Mouse (Mus musculus) ES-E14 (cell line): ENCODE measurements around the gene Eif2d. TPM values are rescaled to one million over a fixed set of nuclear protein-coding genes. Genes with fewer than 3 reads are reported as not detected.

Experiments used
- DNase-seq: peaks from one replicate; pipeline ENCODE4 v3.0.0-alpha.2; 2013; ENCODE audit warnings: low read depth, low spot score
- H3K27ac ChIP-seq: 2 replicates; pipeline ENCODE4 v1.5.1; 2012; ENCODE audit warnings: low read depth, mild to moderate bottlenecking, low read length, moderate library complexity, mixed read lengths; ENCODE audit not compliant: poor library complexity, insufficient read depth, severe bottlenecking
- H3K36me3 ChIP-seq: 2 replicates; pipeline ENCODE4 v1.6.1; 2012; ENCODE audit warnings: mild to moderate bottlenecking, low read length, moderate library complexity, mixed read lengths; ENCODE audit not compliant: control insufficient read depth, poor library complexity, insufficient read depth, severe bottlenecking
- H3K4me1 ChIP-seq, 2 experiments: fragments of 150-350 bp in 1 of 2; sonication (generic) in 1 of 2; 2 replicates each; pipeline ENCODE4 v1.6.1; 2012; ENCODE audit warnings: low read length in 2 of 2, mild to moderate bottlenecking in 1 of 2, mixed read lengths in 1 of 2; ENCODE audit not compliant: control insufficient read depth in 2 of 2, insufficient read depth in 2 of 2, poor library complexity in 1 of 2
- H3K4me3 ChIP-seq, 2 experiments: fragments of 150-350 bp in 1 of 2; sonication (generic) in 1 of 2; 2 replicates each; pipeline ENCODE4 v1.5.1; 2012; ENCODE audit warnings: low read length in 2 of 2, low read depth in 1 of 2, mild to moderate bottlenecking in 1 of 2, mixed read lengths in 1 of 2; ENCODE audit not compliant: insufficient read depth in 1 of 2, poor library complexity in 1 of 2, severe bottlenecking in 1 of 2
- H3K9ac ChIP-seq: 2 replicates; pipeline ENCODE4 v1.6.1; 2012; ENCODE audit warnings: low read depth, mild to moderate bottlenecking, low read length, mixed read lengths; ENCODE audit not compliant: poor library complexity, insufficient read depth, severe bottlenecking
- H3K9me3 ChIP-seq: fragments of 150-350 bp; sonication (generic); 2 replicates; pipeline ENCODE4 v1.6.1; 2012; ENCODE audit warnings: low read depth, mild to moderate bottlenecking, low read length; ENCODE audit not compliant: control insufficient read depth, insufficient read depth
- CHD2 ChIP-seq: IDR thresholded peaks from 2 replicates; pipeline ENCODE4 v1.6.1; 2014; ENCODE audit warnings: mild to moderate bottlenecking, low read depth, low read length, inconsistent platforms
- HCFC1 ChIP-seq: IDR thresholded peaks from 2 replicates; pipeline ENCODE4 v1.6.1; 2012; ENCODE audit warnings: low read length, inconsistent platforms, borderline replicate concordance; ENCODE audit not compliant: insufficient read depth
- MAFK ChIP-seq: IDR thresholded peaks from 2 replicates; pipeline ENCODE4 v1.6.1; 2014; ENCODE audit warnings: mild to moderate bottlenecking, low read depth, low read length, inconsistent platforms; ENCODE audit not compliant: insufficient read depth
- ZC3H11A ChIP-seq: IDR thresholded peaks from 2 replicates; pipeline ENCODE4 v1.6.1; 2012; ENCODE audit warnings: low read depth, mild to moderate bottlenecking, inconsistent platforms, low read length, borderline replicate concordance
- ZNF384 ChIP-seq: IDR thresholded peaks from 2 replicates; pipeline ENCODE4 v1.6.1; 2012; ENCODE audit warnings: low read depth, low read length, inconsistent platforms
- in situ Hi-C, 2 experiments: fragments of 600-800 bp; cut with MboI; formaldehyde crosslinking; loops; one replicate each; pipeline ENCODE4 v1.15.1; 2025; ENCODE audit warnings: low sequenced_read_pairs in 2 of 2, inconsistent platforms in 1 of 2; ENCODE audit not compliant: unreplicated experiment in 2 of 2
- total RNA-seq: library from RNA; depleted of rRNA; stranded (reverse); fragments of 300-350 nt; gene quantifications from 2 replicates; pipeline ENCODE4 v1.2.3, GENCODE M21; 2012

The Eif2d gene
- total RNA-seq, 1 experiment = 64.5 TPM

DNA sequence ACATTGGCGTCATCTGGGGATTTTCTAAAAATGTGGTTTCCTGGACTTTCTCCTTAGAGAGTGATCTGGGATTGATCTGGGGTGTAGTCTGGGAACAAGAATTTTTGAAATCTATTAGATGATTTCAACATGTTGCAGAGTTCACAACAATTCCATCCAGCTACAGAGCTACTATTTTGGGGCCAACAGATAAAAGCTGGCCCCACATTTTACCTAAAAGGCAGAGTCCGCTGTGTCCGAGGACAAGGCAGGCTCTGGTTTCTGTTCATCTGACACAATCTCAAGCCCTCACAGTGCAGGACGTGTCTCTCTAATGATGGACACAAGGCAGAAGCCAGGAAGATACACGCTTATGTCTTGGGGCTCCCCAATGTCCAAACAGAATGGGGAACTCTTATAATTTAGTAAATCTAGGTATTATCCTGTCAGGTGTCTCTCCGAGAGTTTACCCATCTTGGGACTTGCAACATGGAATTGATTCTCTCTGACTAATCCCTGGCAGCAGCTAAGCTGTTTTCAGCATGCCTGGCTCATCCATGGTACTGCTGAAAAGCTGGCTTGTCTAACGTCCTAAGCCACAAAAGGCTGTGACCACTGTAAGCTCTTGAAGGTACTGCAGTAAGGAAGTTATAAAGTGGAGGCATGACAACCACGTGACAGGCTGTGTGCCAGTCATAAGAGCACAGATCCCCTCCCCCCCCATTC lies 32.1 kb downstream of the Eif2d start:
- in situ Hi-C loops = no loop called here
- TF ChIP-seq MAFK (no peak), ZNF384 (no peak), HCFC1 (no peak), ZC3H11A (no peak), CHD2 (no peak)
- no peak overlapping the region for H3K27ac ChIP-seq
- no peak for DNase-seq
- H3K4me3 ChIP-seq = no peak overlapping the region
- H3K36me3 ChIP-seq = no peaks in the 10 kb centered on the region
- H3K9me3 ChIP-seq = no peaks in the 10 kb centered on the region
- H3K4me1 ChIP-seq = no peaks in the 10 kb centered on the region
- no peak overlapping the region for H3K9ac ChIP-seq

DNA sequence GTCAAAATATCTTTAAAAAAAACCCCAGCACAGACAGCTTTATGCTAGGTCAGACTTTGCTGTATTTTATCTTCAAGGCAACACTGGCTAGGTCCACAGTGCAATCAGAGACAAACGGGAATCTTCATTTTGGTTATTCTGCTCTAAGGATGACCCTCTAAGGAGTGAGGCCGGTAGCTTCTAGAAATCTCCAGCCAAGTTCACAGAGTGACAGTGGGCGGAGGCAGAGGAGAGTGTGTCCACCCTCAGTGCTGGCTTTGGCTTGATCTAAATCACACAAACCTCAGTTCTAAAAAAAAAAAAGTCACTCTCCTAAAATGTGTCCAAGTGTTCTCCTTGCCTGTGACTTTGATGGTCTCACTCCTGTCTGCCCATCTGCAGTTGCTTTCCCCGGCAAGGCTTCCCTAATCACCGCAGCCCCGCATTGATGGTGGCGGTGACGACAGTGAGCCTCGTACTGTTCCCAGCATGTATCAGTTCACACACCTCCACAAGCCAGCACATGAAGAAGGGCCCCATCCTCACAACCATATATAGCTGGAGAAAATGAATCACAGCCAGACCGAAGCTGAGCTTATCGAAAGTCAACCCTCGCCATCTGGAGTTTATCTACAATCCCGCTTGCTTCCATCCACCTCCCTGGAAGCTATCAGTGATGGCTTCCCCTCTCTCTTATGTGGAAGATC lies 33.0 kb downstream of the Eif2d start:
- TF ChIP-seq ZNF384 (no peak), MAFK (no peak), ZC3H11A (no peak), HCFC1 (no peak), CHD2 (no peak)
- H3K9ac ChIP-seq = no peak overlapping the region
- DNase-seq = no peak
- H3K4me1 ChIP-seq = no peaks in the 10 kb centered on the region
- H3K27ac ChIP-seq = no peak overlapping the region
- H3K9me3 ChIP-seq = no peaks in the 10 kb centered on the region
- no peaks in the 10 kb centered on the region for H3K36me3 ChIP-seq
- in situ Hi-C loops = no loop called here
- H3K4me3 ChIP-seq = no peak overlapping the region

DNA sequence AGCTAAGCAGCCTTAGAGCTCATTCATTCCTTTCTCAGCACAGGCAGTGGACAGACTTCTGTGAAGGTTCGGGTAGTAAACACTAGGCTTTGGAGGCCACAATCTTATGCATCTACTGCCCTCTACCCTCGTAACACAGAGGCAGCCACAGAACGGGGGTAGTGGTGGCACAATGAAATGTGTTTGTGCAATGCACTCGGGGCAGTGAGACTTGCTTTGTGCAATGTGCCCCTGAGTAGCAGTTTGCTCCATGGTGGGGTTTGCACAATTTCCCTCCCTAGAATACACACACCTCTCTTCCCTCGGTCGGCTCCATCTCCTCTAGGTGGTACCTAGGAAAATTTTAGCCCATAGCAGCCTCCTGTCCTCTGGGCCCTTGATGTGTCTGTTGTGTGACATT lies 34.0 kb downstream of the Eif2d start:
- Histone ChIP-seq H3K4me3 (no peak overlapping the region), H3K4me1 (no peaks in the 10 kb centered on the region), H3K27ac (no peak overlapping the region), H3K9me3 (no peaks in the 10 kb centered on the region), H3K36me3 (no peaks in the 10 kb centered on the region), H3K9ac (no peak overlapping the region)
- DNase-seq = no peak
- TF ChIP-seq ZNF384 (no peak), MAFK (no peak), CHD2 (no peak), ZC3H11A (no peak), HCFC1 (no peak)
- in situ Hi-C loops = no loop called here

DNA sequence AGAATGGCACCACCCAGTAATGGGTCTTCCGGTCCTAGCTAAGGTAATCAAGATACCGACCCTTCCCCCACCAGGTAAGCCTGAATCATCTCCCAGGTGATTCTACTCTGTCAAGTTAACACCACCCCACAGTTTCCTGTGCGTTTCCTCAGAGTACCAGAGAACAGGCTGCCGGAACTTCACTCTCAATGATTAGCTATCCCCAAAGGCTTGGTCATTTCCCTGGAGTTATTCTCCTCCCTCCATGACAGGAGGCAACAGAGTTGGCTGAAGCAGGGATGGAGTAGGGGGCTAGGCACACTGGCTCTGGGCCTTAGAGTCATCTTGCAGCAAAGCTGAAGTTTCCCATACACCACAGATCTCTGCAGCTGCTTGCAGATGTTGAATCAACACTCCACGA lies 34.9 kb downstream of the Eif2d start:
- DNase-seq = no peak
- TF ChIP-seq HCFC1 (no peak), MAFK (no peak)
- Histone ChIP-seq H3K9ac (no peak overlapping the region), H3K9me3 (no peaks in the 10 kb centered on the region), H3K4me3 (no peak overlapping the region), H3K27ac (no peak overlapping the region), H3K4me1 (no peaks in the 10 kb centered on the region), H3K36me3 (no peaks in the 10 kb centered on the region)
- in situ Hi-C loops = no loop called here
